Mouse (Mus musculus) myocyte (in vitro differentiated cells): ENCODE results near the gene Gm20388.

Experiments
- E2F4 ChIP-seq: IDR thresholded peaks from one replicate; pipeline ENCODE4 v1.6.1; 2011; ENCODE audit warnings: mild to moderate bottlenecking, control low read depth, moderate library complexity; ENCODE audit not compliant: insufficient read depth
- MAX ChIP-seq: IDR thresholded peaks from one replicate; pipeline ENCODE4 v1.6.1; 2011; ENCODE audit warnings: low read depth, mild to moderate bottlenecking, control low read depth
- MYOD1 ChIP-seq, 3 experiments: IDR thresholded peaks; one replicate each; pipeline ENCODE4 v1.6.1; 2011; ENCODE audit warnings: control low read depth in 2 of 3, low read depth in 2 of 3, mild to moderate bottlenecking in 2 of 3, moderate library complexity in 1 of 3; ENCODE audit not compliant: insufficient read length in 2 of 3, control insufficient read depth in 1 of 3
- POLR2A ChIP-seq: IDR thresholded peaks from one replicate; pipeline ENCODE4 v1.6.1; 2011; ENCODE audit warnings: low read depth, mild to moderate bottlenecking, control low read depth, moderate library complexity; ENCODE audit not compliant: insufficient read length
- TCF12 ChIP-seq: IDR thresholded peaks from one replicate; pipeline ENCODE4 v1.6.1; 2011; ENCODE audit warnings: mild to moderate bottlenecking, control low read depth; ENCODE audit not compliant: poor library complexity, insufficient read depth, severe bottlenecking
- USF1 ChIP-seq: IDR thresholded peaks from one replicate; pipeline ENCODE4 v1.6.1; 2011; ENCODE audit warnings: low read depth, mild to moderate bottlenecking, control low read depth, moderate library complexity

GRCm38 (mm10) chr8:120751226-120752081, 840.8 kb downstream of the Gm20388 start:
- TF ChIP-seq MAX (no peak), USF1 (no peak), E2F4 (no peak), TCF12 (no peak), POLR2A (no peak), MYOD1 (IDR thresholded peaks at IDR 0.05; ENCODE audit: control insufficient read depth in 1 of 3, insufficient read length in 2 of 3, low read depth in 2 of 3) (no peak)
